Mouse (Mus musculus) R1 (cell line): ENCODE results near the gene Antxr2.

ENCODE experiments used
- DNase-seq: peaks from one replicate; pipeline ENCODE4 v3.0.0-alpha.2; 2018; ENCODE audit warnings: low read depth, low spot score

Gene Antxr2

DNA sequence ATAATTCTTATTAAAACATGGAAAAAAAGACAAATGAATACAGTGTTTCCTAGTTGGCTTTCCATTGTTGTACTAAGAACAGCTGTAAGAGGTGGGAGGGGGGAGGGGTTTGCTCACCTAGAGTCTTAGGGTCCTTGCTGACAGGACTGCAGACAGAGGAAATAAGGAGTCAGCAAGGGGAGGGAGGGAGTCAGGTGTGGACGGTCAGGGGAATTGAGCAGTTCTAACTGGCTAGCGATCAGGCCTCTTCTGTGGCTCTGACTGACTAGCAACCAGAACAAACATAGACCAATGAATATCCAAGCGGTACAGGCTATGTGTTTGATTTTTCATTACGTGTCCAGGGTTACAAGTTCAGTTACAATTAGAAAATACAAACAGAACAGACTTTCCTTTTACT lies 35.0 kb downstream of the Antxr2 start:
- no peak for DNase-seq

DNA sequence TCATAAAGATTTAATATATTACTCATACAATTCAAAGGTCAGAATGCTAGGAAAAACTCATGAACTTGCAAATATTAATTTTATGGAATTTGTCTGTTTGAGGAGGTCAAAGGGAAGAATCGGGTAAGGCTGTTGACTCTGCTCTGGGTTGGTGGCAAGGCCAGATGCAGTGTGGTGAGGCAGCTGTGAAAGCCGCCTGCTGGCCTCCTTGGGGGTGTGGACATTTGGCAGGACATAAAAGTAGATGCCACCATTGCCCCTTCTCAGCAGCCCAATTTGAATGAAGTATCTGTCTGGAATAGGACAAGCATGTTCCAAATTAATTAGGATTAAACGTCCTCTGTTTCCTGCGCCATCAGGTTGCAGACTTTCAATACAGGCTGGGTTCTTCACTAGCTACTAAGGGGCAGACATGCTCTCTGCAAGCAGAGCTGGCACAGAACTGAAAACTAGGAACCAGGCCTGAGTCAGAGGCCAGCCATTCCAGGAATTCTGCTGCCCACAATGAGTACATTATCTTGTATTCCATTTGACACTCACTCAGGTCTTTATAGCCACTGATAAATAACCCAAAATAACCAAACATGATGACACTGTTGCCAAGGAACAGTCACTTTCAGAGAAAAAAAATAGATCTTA lies 44.1 kb downstream of the Antxr2 start:
- no peak for DNase-seq

DNA sequence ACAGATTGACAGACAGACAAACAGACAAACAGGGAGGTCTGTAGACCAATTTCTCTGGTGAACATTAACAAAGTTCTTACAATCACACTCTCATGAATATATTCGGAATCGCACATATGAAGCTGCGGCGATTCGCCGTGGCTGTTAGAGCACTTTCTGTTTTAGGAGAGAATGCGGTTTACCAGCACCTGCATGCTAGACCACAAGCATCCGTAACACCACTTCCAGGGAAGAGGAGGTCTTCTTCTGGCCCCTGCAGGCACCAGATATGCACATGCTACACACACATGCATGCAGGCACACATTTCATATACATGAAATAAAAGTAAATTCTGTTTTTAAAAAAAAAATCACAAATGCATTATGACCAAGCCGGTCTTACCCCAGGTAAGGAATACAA lies 47.5 kb downstream of the Antxr2 start:
- DNase-seq: no peak

DNA sequence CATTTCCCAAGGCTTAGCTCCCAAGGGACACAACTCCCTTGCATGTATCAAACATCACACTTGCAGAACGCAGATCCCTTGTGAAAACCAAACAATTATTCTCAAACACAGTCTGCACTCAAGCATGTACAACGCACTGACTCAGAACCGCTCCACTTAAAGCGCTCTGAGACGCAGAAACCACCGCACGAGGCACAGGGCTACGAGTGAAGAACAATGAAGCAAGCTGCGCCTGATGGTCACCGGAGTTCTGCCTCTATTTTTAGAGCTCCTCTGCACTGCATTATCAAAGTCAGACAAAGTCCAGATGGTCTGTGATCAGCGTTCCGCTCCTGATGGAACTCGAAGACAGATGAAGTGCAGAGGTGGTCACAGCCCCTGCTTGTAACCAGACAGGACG lies 50.4 kb downstream of the Antxr2 start:
- no peak for DNase-seq

DNA sequence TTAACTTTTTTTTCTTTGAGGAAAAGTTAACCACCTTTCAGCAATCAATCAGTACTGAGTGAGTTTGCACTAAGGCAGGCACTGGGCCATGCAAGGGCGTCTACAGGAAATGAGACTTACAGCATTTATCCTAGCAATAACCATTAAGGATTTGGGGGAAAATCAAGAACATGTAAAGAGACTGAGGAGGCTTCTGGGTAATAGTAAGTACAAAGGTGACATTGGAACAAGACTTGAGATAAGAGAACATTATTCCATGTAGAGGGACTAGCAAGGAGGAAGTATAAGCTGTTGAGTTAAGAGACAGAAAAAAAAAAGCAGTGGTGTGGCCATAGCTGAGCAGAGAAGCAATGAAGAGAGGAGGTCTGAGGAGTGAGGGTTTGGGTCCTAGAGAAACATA lies 57.5 kb downstream of the Antxr2 start:
- no peak for DNase-seq

DNA sequence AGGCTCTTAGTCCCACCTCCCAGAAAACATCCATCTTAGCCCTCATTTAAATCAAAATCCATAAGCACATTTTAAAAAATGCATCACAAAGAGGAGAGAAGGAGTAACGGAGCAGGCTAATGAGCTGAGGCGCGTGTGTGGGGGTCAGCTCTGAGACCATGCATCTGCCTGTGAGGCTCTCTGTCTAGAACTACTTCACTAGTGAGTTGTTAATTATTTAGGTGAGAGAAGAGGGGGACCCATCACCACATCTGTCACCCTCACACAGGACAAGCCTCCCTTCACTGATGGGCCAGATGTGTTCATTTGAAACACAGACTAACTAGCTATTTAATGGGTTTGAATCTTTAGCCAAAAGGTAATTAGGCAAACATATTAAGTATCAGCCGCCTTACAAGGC lies 58.8 kb downstream of the Antxr2 start:
- DNase-seq: no peak

DNA sequence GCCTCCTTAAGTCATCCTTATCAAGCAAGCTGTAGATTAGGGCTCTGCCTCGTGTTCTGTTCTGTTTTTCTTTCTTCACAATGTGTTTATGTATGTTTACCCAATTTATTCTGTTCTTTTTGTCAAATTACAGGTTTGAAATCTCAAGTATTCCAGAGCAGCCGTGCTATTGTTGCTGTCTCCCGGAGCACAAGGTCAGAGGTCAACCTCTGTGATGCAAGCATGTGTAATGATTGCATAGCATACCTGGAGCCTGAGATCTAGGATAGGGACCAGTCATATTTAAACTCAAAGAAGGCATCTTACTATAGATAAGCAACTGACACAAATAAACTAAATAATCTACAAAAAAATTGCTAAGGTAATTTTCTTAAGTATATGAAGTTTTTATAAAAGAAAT lies 59.6 kb downstream of the Antxr2 start:
- no peak for DNase-seq

DNA sequence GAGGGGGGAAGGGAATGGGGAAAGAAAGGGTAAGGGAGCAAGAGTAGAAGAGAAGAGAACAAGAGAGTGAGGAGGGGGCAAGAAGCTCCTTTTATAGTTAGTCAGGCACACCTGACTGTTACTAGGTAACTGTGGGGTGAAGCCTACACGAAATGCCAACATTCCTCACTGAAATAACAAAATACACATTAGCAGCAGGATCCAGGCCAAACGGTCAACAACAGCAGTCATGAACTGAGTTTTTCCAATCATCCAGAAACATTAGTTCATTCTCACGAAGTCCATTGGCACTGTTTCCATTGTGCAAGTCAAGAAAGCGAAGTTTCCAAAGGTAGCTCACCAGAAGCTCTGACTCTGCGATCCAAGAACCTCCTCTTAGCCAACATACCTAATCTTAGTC lies 63.8 kb downstream of the Antxr2 start:
- DNase-seq: no peak

DNA sequence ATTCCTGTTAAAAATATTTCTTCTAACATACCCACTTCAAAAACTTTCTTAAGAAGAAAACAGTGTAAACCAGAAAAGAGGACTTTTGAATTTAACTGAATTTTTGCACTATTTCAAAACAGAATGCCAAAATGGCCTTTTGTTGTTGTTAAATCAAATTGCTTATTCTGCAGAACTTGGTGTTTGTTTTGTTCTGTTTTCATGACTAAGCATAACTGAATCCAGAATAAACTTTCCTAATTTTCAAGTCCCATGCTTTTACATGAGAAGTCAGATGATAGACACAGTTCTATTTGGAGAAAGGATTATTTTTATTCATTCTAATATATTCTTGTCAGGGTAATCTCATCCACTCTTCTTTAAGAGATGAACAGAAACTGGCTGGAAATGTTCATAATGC lies 64.7 kb downstream of the Antxr2 start:
- DNase-seq: no peak

DNA sequence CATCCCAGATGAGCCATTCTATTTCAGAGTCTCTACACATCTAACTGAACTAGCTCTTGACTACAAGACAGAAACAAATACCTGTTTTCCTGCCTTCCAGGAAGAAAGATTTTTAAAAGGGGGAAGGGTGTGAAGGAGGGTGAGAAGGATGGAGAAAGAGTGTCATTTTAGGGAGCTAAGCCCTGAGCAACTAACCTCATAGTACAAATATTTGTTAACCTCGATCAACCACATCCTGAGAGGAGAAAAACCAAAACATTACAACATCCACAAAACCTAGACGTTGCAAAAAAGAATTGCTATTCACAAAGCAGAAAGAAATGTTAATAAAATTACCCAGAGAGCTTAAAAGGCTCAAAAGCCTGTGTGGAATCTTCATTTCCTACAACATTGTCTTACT lies 66.4 kb downstream of the Antxr2 start:
- DNase-seq: no peak

DNA sequence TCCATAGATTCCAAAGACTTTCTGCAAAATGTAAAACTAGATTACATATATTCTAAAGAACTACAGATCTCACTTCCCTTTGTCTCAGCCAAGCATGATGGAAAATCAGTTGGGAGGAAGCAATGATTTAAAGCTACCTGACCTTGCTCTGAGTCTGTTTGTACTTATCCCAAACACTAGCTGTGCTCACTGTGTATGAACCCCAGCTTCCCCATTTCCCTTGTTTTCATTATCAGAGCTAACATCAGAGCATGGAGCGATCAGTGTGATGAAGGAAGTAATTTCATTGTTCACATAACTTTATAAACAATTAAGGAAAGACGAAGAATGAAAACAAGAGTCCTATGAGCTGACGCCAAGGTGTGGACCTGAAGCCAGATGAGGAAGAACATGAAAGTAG lies 68.3 kb downstream of the Antxr2 start:
- DNase-seq: no peak

DNA sequence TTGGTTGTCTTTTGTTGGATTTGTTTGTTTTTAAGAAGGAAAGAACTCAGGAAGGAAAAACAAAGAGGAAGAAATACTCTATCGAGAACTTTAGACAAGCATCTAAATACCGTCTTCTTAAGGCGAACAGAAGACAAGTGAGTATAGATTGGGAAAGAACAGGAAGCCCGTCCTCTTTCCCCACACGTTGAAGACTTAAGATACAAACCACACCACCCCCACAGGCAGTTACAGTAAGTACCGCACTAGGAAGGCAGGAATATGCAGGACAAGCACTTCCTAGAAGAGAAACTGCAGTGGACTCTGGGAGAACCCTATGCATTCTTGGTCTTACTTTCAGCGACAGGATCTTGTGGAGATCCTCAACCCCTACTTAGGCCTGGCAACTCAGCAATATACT lies 69.1 kb downstream of the Antxr2 start:
- peak; percentile 2 for DNase-seq

DNA sequence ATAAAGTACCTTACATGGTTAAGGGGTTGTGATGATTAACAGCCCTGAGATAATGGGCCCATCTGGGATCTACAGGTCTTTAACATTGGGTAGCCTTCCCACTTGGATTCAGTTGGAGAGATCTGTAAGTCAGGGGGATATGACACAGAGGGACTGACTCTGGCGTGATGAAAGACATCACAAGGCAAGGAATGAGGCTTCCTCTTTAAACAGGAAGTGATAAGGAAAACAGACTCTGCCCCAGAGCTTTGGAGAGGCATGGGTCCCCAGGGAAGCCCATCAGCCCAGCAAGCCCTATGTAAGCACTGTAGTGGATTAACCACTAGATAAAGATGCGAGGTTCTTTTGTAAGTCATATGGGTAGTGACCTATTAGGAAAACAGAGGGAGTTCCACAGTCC lies 71.2 kb downstream of the Antxr2 start:
- no peak for DNase-seq

DNA sequence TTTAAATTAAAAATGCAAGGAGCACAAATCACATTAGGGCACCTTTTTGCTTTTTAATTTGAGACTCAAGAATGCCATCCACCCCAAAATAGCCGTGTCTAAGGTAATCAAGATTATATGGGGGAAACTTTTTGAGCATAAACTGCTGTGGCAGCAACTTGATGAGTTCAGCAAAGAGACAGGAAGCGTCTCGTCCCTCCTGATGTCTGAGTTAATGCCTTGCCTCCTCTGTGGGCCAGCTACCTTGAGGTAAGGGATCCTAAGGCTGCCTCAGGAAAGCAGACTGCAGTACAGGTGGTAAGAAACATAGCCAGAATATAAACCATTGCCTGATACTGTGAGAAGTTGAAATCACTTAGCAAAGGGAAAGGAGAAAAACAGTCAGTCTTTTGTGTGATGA lies 71.8 kb downstream of the Antxr2 start:
- DNase-seq: no peak

DNA sequence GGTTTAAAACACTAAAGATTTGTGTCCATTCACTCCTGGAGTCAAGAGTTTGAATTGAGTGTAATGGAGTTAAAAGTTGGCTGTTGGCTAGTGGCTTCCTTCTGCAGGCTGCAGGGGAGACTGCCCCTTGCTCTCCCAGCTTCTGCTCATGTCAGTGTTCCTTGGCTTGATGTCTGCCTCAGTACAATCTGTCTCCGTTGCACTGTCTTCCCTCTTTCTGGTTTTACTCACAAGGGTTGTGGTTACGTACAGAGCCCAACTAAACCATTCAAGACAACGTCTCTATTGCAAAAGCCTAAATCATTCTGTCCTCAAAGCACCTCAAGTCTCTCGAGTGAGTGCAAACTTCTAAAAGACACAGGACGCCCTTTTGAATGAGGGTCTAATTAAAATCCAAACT lies 73.3 kb downstream of the Antxr2 start:
- DNase-seq: no peak

DNA sequence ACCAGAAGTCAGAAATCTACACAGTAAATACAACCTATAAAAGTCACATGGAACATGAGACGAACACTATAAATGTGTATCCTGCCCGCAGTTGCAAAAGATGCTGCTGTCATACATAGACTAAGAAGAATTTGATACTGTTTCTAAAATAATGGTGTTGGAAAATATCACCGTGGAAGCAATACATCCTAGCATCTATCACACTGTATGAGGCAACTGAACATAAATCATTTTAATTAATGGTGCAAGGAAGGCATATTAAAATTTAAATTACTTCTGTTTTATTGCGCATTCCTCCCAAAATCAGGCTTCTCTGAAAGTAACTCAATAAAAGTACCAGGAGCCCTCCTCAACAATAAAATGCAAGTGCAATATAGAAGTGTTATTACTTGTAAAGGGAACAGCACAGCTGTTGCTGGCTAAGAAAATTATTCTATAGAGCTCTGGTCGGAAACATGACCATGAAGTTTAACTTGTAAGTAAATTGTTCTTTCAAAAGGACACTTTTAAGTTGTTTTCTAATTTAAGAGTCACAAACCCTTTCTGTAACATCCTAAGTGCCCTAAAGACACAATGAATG lies 76.6 kb downstream of the Antxr2 start:
- DNase-seq: no peak

DNA sequence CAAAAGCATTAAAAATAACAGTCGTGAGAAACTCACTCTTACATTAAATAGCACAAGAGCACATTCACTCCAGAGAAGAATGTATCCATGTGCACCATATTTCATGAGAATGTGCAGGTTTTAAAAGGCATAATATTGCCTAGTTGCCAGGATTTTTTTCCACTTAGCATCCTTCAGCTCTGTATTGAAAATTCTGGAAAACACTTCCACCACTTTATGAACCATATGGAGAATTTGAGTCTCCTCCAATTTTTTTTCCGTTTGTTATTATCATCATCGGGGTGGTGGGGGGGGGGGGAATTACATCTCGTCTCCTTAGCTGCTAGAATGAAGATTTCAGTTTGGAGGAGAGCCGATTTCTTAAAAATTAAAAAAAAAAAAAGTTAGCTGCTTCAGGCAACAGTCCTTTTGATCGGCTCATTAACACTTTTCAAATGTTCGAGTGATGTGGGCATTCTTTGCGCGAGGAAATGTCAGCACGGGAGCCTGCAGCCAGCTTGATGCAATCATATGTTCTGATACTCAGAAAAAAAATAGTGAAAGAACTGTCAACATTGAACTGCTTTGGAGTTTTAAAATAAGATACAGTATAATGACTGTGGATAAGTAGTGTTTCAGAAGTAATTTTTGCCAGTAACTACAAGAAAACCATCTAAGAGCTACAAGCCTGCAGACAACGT lies 77.5 kb downstream of the Antxr2 start:
- no peak for DNase-seq

DNA sequence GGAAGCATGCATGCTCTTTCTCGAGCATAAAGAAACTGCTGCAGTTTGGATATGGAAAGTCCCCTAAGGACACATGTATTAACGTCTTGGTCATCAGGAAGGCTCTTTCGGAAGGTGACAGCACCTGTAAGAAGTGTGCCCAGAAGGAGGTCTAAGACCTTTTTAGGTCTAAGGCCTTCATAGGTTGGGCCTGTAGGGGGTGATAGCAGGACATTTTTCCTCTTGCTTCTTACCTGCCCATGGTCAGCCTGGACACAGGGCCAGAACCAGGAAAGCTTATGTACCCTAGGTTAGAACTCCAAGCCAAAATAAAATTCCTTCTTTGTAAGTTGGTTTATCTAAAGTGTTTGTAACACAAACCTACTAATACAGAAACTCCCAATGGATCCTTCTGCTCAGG lies 83.6 kb downstream of the Antxr2 start:
- DNase-seq: no peak

DNA sequence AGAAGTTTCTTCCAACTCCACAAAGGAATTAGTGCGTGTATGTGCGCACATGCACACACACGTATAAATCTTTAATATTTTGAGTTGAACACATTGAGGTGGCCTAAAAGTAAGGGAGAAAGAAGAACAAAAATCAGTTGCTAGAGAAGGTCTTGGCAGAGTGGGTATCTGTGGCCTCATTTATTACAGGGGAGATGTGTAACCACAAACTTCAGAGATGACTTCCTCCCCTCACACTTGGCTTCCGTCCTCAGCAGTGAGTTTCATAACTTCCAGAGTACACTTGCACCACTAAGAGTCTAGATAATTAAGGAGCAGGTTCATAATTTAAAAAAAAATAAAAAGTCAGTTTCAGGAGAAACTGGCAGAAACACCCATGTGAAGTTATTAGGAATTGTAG lies 84.6 kb downstream of the Antxr2 start:
- no peak for DNase-seq

DNA sequence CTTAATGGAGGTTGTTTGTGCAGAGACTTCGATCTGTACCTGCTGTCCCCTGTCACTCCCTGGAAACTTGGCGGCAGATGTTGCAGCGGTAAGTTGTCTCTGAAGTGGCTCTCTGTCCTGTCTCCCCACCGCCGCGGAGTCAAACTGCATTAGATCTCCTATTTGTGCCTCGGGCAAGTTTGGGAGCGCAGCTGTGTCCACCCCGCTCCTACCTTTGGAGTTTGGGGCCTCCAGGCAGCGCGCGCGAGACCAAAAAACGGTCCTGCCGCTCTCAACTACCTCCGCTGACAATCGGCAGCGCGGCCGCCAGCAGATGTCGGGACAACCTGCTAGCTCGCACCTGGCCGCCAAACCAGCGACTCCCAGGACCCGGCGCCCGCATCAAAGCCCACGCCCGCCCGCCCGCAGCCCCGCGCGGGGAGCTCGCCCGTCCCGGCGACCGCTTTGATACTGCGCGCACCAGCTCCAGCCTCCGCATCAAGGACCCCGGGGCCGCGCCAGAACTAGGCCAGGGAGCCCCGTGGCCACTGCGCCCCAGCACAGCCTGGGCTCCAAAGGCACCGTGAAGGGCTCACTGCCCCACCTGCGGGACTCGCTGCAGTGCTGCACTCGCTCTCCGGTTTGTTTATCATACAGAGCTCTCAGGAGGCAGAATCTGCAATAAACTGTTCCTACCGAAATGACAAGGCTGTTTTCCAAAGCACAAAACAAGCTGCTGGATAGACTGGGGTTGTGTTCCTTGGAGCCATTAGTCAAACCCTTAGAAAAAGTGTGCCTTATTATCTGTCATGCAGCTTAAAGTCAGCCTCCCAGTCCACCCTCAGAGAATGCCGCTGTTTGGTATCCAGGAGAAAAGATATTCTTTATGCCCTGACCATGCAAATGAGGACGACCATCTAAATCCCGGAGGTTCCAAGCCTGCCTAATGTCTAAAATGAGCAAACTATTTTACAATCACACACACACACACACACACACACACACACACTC lies 95.4 kb downstream of the Antxr2 start:
- peak; percentile 66 for DNase-seq

DNA sequence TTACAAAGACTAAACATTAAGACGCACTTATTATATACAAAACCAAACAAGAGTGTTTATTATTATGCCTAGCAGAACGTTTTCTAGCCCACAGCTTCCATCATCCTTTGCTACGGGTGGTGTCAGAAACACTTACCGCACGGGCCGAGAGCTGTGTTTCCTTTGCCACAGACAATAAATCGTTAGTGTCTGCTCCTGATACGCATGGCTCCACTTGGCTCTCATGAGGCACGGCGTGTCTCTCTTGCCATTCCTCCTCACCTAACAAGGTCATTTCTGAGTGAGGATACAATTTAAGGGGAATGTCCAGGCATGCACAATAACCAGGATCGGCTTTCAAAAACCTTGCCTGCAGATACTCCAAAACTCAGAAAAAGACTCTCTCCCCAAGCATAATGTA lies 113.2 kb downstream of the Antxr2 start:
- no peak for DNase-seq

DNA sequence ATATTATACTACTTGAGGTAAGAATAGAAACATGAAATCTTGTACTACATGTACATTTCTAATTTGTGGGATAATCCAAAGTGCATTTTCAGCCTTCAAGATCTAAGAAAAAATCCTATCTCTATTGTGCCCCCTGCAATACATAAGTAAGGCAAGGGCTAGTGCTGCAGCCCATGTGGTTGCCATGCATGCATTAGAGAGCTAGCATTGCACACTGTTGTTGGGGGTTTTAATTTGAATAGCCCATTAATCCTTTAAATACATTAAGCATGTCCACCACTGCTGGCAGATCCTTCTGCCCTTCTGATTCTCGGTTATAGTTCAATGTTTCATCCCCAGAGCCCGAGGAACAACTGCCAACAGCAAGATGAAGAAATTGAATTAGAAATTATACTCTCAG lies 116.0 kb downstream of the Antxr2 start:
- DNase-seq: no peak
